Mouse (Mus musculus) kidney, adult 2 months (tissue): ENCODE measurements around the gene Prss34.

Source experiments
- CTCF ChIP-seq: fragments of 200-500 bp; conservative IDR thresholded peaks from 2 replicates; pipeline ENCODE4 v1.5.1; 2011; ENCODE audit warnings: low read depth, mild to moderate bottlenecking, control low read depth, low read length, moderate library complexity, mixed read lengths; ENCODE audit not compliant: insufficient read depth, insufficient read length
- POLR2A ChIP-seq: fragments of 200-500 bp; IDR thresholded peaks from one replicate; pipeline ENCODE4 v1.6.1; 2011; ENCODE audit warnings: low read depth, low read length, control low read depth

DNA sequence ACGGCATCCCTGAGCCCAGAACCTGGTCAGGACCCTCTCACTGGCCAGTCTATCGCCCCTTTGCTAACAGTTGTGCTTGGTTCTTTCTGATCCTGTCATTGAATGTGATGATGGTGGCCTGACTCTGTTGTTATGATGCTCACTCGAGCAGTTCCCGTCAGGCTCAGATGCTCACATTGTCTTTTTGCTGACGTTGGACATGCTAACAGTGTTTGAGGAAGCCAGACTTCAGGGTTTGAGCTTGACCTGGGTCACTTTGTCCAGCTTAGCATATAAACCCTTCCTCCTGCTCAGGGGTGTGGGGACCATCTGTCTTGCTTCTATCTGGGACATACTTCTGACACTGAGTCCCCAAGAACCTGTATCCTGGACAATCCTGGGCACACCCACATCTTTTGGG, 20.2 kb downstream of the Prss34 start, which contains the start of gene Prss29:
- no peak for TF ChIP-seq CTCF
- TF ChIP-seq POLR2A = no peak
